In the genomic region with DNA sequence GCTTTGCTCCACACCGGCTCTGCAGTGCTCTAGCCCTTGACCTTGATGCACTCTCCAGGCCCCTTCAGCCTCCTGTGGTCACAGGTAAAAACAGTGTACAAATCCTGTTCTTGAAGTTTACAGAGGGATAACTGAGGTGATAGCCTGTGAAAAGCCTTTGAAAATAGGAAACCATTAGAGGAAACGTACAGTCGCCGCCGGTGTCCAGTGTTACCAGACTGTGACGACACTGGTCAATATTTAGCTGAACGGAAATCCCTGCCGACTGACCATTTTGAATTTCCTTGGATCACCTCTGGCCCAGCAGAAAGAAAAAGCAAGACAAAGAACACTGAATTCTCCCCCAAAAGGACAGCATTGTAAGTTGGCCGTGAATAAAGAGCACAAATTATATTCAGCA, we compare ENCODE assay signal across 33 mouse cellular contexts.
"Had no signal": no experiment of that assay in that cellular context is flagged by ENCODE, and none has a peak within 500 bp of the region (broad histone marks: within the 10 kb centered on the region; RNA-seq: fewer than 3 reads in every experiment).

No protein-coding gene starts in this region.

- H3K27me3 ChIP-seq: heart, embryonic 13.5 days; heart, embryonic 15.5 days; hindbrain, embryonic 12.5 days; hindbrain, embryonic 13.5 days; hindbrain, embryonic 15.5 days; intestine, embryonic 15.5 days; kidney, embryonic 15.5 days had no signal

- H3K4me2 ChIP-seq: heart, embryonic 13.5 days; heart, embryonic 15.5 days; hindbrain, embryonic 12.5 days; hindbrain, embryonic 13.5 days; hindbrain, embryonic 14.5 days; hindbrain, embryonic 15.5 days; intestine, embryonic 15.5 days; kidney, embryonic 15.5 days had no signal

- H3K9ac ChIP-seq: heart, embryonic 13.5 days; heart, embryonic 15.5 days; hindbrain, embryonic 12.5 days; hindbrain, embryonic 13.5 days; hindbrain, embryonic 14.5 days; hindbrain, embryonic 15.5 days; intestine, embryonic 15.5 days; kidney, embryonic 15.5 days had no signal

- DNase-seq: heart, postnatal 10 days; heart, postnatal 14 days; heart, postnatal 36 days; heart, postnatal 4 days; kidney, adult 11 months; kidney, adult 18-20 months; kidney, adult 2 months; kidney, adult 8-10 months; kidney, adult 9 months; kidney, postnatal 10 days; kidney, postnatal 14 days; kidney, postnatal 25 days; kidney, postnatal 36 days; kidney, postnatal 4 days; layer of hippocampus, adult 9-11 months; layer of hippocampus, postnatal 36 days had no signal

- H3K4me3 ChIP-seq: heart, embryonic 13.5 days; heart, embryonic 15.5 days; hindbrain, embryonic 10.5 days; hindbrain, embryonic 12.5 days; hindbrain, embryonic 13.5 days; hindbrain, embryonic 15.5 days; intestine, embryonic 15.5 days; kidney, embryonic 15.5 days; layer of hippocampus, adult 2 months; left cerebral cortex, adult 2 months had no signal

- H3K4me1 ChIP-seq: hindbrain, embryonic 10.5 days; hindbrain, embryonic 12.5 days; hindbrain, embryonic 13.5 days; hindbrain, embryonic 15.5 days; intestine, embryonic 15.5 days had no signal

- ATAC-seq: hindbrain, embryonic 16.5 days; hindbrain, postnatal 0 days; inflammation-experienced regulatory T-cells, adult 6 months; intestine, embryonic 15.5 days; intestine, embryonic 16.5 days; intestine, postnatal 0 days had no signal

- H3K27ac ChIP-seq: heart, embryonic 13.5 days; heart, embryonic 15.5 days; hindbrain, embryonic 10.5 days; hindbrain, embryonic 12.5 days; hindbrain, embryonic 13.5 days; hindbrain, embryonic 14.5 days; hindbrain, embryonic 15.5 days; hindbrain, postnatal 0 days; intestine, embryonic 15.5 days; kidney, embryonic 15.5 days; kidney, postnatal 0 days; layer of hippocampus, adult 2 months; left cerebral cortex, adult 2 months had no signal

- H3K9me3 ChIP-seq: heart, embryonic 13.5 days; heart, embryonic 15.5 days; hindbrain, embryonic 10.5 days; hindbrain, embryonic 12.5 days; hindbrain, embryonic 13.5 days; hindbrain, embryonic 15.5 days; intestine, embryonic 15.5 days; kidney, embryonic 15.5 days had no signal

- H3K36me3 ChIP-seq: heart, embryonic 13.5 days; heart, embryonic 15.5 days; hindbrain, embryonic 10.5 days; hindbrain, embryonic 12.5 days; hindbrain, embryonic 13.5 days; hindbrain, embryonic 15.5 days; intestine, embryonic 15.5 days; kidney, embryonic 15.5 days had no signal
